Mouse (Mus musculus) ES-E14 (cell line): ENCODE measurements around the gene Nfasc.

Experiments
- HCFC1 ChIP-seq: IDR thresholded peaks from 2 replicates; pipeline ENCODE4 v1.6.1; 2012; ENCODE audit warnings: low read length, inconsistent platforms, borderline replicate concordance; ENCODE audit not compliant: insufficient read depth
- MAFK ChIP-seq: IDR thresholded peaks from 2 replicates; pipeline ENCODE4 v1.6.1; 2014; ENCODE audit warnings: mild to moderate bottlenecking, low read depth, low read length, inconsistent platforms; ENCODE audit not compliant: insufficient read depth
- ZC3H11A ChIP-seq: IDR thresholded peaks from 2 replicates; pipeline ENCODE4 v1.6.1; 2012; ENCODE audit warnings: low read depth, mild to moderate bottlenecking, inconsistent platforms, low read length, borderline replicate concordance

DNA sequence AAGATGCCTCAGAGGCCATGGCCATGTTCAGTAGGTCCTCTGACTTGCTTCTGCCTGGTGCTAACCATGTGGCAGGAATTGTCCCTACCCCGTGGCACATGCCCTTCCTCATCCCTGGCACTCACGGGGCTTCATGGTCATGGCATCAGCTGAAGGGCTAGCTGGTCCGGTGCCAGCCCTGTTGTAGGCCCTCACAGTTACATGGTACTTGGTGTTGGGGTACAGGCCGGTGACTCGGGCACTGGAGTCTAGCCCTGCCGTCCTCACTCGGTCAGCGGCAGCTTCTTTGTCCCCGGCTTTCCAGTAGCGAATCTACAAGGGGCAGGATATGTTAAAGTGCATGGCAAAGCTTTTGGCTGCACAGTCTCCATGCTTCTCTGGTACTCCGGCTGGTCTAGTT is 224.8 kb downstream of the Nfasc start:
- TF ChIP-seq HCFC1 (no peak), MAFK (no peak), ZC3H11A (no peak)
